ENCODE assay signal across 8 mouse cellular contexts in the genomic region with DNA sequence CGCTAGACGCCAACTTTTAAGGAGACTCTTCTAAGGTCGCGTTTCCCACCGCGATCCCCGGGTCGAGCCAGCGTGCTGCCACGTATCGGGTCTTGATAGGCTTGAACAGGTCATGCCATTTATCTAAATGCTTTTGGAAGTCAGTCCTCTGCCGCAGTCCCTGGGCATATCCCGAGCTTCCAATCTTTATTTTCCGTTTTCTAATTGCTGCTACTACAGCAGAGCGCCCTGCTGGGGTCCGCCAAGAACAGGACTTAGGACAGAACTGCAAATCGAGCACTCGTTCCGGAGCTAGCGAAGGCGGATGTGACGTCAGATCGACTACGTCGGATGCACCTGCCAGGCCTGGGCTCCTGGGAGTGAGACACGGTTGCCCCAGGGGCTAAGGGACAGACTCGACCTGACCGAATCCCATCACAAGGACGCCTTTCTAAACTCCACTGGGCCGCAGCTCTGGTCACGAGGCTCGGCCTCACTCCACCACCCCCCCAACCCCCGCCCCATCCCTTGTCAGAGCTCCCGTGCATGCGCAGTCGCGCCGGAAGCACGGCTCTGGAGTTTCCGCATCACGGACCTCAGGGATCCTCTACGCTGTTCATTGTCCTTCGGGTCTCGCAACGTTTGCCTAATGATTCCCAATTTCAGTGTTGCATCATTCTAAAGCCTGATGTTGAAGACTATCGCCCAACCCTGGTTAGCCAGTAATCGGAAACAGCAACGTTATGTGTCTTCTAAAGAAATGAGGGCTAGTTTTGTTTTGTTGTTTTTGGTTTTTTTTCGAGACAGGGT. TPM values are rescaled to one million over a fixed set of nuclear protein-coding genes. Genes with fewer than 3 reads are reported as not detected.
DNase-seq lines count a peak whose midpoint lies in the region; ATAC-seq and TF ChIP-seq lines count a peak whose summit lies in the region.

No protein-coding gene starts in this region.

- TF ChIP-seq EP300 in MEL (IDR thresholded peaks at IDR 0.05; ENCODE audit: low read depth in 1 of 2, low read length in 2 of 2): peak in 1 of 2 experiments; percentile 18; a peak in 2 of 4 replicates

- peak overlapping the region; percentile 82 for H3K9ac ChIP-seq in MEL (ENCODE audit: control insufficient read depth, low read depth, low read length, poor library complexity, severe bottlenecking)
- peak overlapping the region; percentile 81 for H3K9ac ChIP-seq in forebrain, postnatal 0 days
- peak overlapping the region; percentile 77 for H3K9ac ChIP-seq in lung, embryonic 16.5 days (ENCODE audit: low read length)

- H3K27ac ChIP-seq in MEL (ENCODE audit: control insufficient read depth, low read depth, low read length): peak overlapping the region; percentile 94
- H3K27ac ChIP-seq in cerebellum, adult 2 months (ENCODE audit: insufficient read depth, low read length): peak overlapping the region; percentile 81
- peak overlapping the region; percentile 99 for H3K27ac ChIP-seq in forebrain, postnatal 0 days (ENCODE audit: low read depth, low read length)
- peak overlapping the region; percentile 95 for H3K27ac ChIP-seq in lung, embryonic 16.5 days (ENCODE audit: low read length)

- WGBS in cerebellum, adult 2 months: under 1% methylated on average over 49 of the region's 49 CpGs
- 1% methylated on average over 49 of the region's 49 CpGs for WGBS in forebrain, postnatal 0 days
- 2% methylated on average over 44 of the region's 49 CpGs for WGBS in lung, embryonic 16.5 days

- no peaks in the 10 kb centered on the region for H3K9me3 ChIP-seq in MEL (replicated peaks; ENCODE audit: insufficient read depth, low read length)
- no peaks in the 10 kb centered on the region for H3K9me3 ChIP-seq in forebrain, postnatal 0 days (ENCODE audit: low read length)
- H3K9me3 ChIP-seq in lung, embryonic 16.5 days (ENCODE audit: control insufficient read depth, low read length): no peaks in the 10 kb centered on the region

- TF ChIP-seq RAD21 in MEL (IDR thresholded peaks at IDR 0.05; ENCODE audit: low read depth, low read length): no peak

- peak; percentile 99 for DNase-seq in MEL (ENCODE audit: low read depth, low spot score)
- peak; percentile 94 to 96 for DNase-seq in cerebellum, adult 2 months
- DNase-seq in forebrain, postnatal 0 days: peak; percentile 97
- DNase-seq in heart, postnatal 4 days: peak; percentile 91
- peak; percentile 93 for DNase-seq in layer of hippocampus, adult 9-10 months (ENCODE audit: low spot score)
- DNase-seq in ovary, postnatal 10 days (ENCODE audit: low spot score): peak; percentile 81
- DNase-seq in thymus, postnatal 10 days (ENCODE audit: low spot score in 2 of 2): peak; percentile 81 to 85

- TF ChIP-seq POLR2A in MEL (IDR thresholded peaks at IDR 0.05; ENCODE audit: control insufficient read depth in 1 of 2, insufficient read depth in 1 of 2, low read depth in 1 of 2, low read length in 2 of 2, poor library complexity in 1 of 2): peak; percentile 89 to 96
- peak; percentile 94; the same call in 1 of the 2 replicates for TF ChIP-seq POLR2A in cerebellum, adult 2 months (IDR thresholded peaks at IDR 0.05; ENCODE audit: borderline replicate concordance, insufficient read depth, low read length)

- TF ChIP-seq CTCF in MEL (IDR thresholded peaks at IDR 0.05 in 2 of 3, conservative IDR thresholded peaks at IDR 0.05 in 1 of 3; ENCODE audit: control insufficient read depth in 1 of 3, insufficient read depth in 1 of 3, low read depth in 2 of 3, low read length in 3 of 3, poor library complexity in 1 of 3, severe bottlenecking in 1 of 3): 0 out of 6 replicates have a peak, but pooled peaks of 1 of the 3 experiments have one; percentile 0
- TF ChIP-seq CTCF in cerebellum, adult 2 months (IDR thresholded peaks at IDR 0.05; ENCODE audit: borderline replicate concordance, insufficient read depth, low read depth, low read length): no peak
- no peak for TF ChIP-seq CTCF in forebrain, postnatal 0 days (IDR thresholded peaks at IDR 0.05; ENCODE audit: low read depth)

- peak overlapping the region; percentile 72 to 76 for H3K4me3 ChIP-seq in MEL (ENCODE audit: control insufficient read depth in 1 of 2, insufficient read depth in 1 of 2, low read depth in 2 of 2, low read length in 2 of 2)
- peak overlapping the region; percentile 71 for H3K4me3 ChIP-seq in cerebellum, adult 2 months (replicated peaks; ENCODE audit: insufficient read depth, low read depth, low read length)
- peak overlapping the region; percentile 58 for H3K4me3 ChIP-seq in forebrain, postnatal 0 days (ENCODE audit: low read depth, low read length)
- peak overlapping the region; percentile 59 for H3K4me3 ChIP-seq in lung, embryonic 16.5 days (ENCODE audit: low read length)

- peaks cover 0 to 24% of the 10 kb centered on the region in 2 experiments; a peak in 2 of 4 replicates for H3K4me1 ChIP-seq in MEL (ENCODE audit: control insufficient read depth in 1 of 2, insufficient read depth in 2 of 2, low read length in 2 of 2)
- no peaks in the 10 kb centered on the region for H3K4me1 ChIP-seq in cerebellum, adult 2 months (ENCODE audit: control insufficient read depth, insufficient read depth, low read length)
- no peaks in the 10 kb centered on the region for H3K4me1 ChIP-seq in forebrain, postnatal 0 days (ENCODE audit: insufficient read depth)
- no peaks in the 10 kb centered on the region for H3K4me1 ChIP-seq in lung, embryonic 16.5 days (replicated peaks; ENCODE audit: control insufficient read depth, insufficient read depth, low read length)

- H3K4me2 ChIP-seq in forebrain, postnatal 0 days (ENCODE audit: low read depth): peak overlapping the region; percentile 63
- peak overlapping the region; percentile 66 for H3K4me2 ChIP-seq in lung, embryonic 16.5 days (ENCODE audit: low read depth, low read length)

- H3K79me2 ChIP-seq in MEL (ENCODE audit: control insufficient read depth, insufficient read depth, low read length, poor library complexity): peaks cover 2% of the 10 kb centered on the region; the same call in 1 of the 2 replicates

- H3K27me3 ChIP-seq in MEL (ENCODE audit: control insufficient read depth in 1 of 2, insufficient read depth in 2 of 2, low read length in 2 of 2): no peaks in the 10 kb centered on the region
- H3K27me3 ChIP-seq in cerebellum, adult 2 months (ENCODE audit: control insufficient read depth, insufficient read depth, low read length): no peaks in the 10 kb centered on the region
- no peaks in the 10 kb centered on the region for H3K27me3 ChIP-seq in forebrain, postnatal 0 days (ENCODE audit: insufficient read depth, low read length)
- no peaks in the 10 kb centered on the region for H3K27me3 ChIP-seq in lung, embryonic 16.5 days (ENCODE audit: control insufficient read depth, insufficient read depth, low read depth, low read length)

- peaks cover 3 to 18% of the 10 kb centered on the region in 2 experiments for H3K36me3 ChIP-seq in MEL (ENCODE audit: control insufficient read depth in 1 of 2, insufficient read depth in 2 of 2, low read length in 2 of 2)
- 0 out of 2 replicates have a peak, but pooled peaks cover under 1% of the 10 kb centered on the region for H3K36me3 ChIP-seq in forebrain, postnatal 0 days (ENCODE audit: insufficient read depth)
- peaks cover 6% of the 10 kb centered on the region for H3K36me3 ChIP-seq in lung, embryonic 16.5 days (ENCODE audit: control insufficient read depth, insufficient read depth, low read length)

- peak; percentile 97 for ATAC-seq in forebrain, postnatal 0 days
- ATAC-seq in lung, embryonic 16.5 days (ENCODE audit: low read depth): peak; percentile 95

RNA-seq across cellular contexts. Expression of gene Anp32e, which starts 21.9 kb away (rescaled TPM):
- total RNA-seq in MEL (2012; rRNA removed): 159 and 197 TPM in 2 replicates
- polyA plus RNA-seq in MEL (2012; ENCODE audit: insufficient read depth in 1 of 2, insufficient read length in 2 of 2, low read depth in 1 of 2, low replicate concordance in 2 of 2, missing spikeins in 1 of 2): 100 to 1,000 TPM; 412 to 748 TPM
- polyA plus RNA-seq in cerebellum, adult 2 months (2012; rRNA removed): 65.1 and 70.4 TPM in 2 replicates
- total RNA-seq in forebrain, postnatal 0 days (2014; rRNA removed): 27.5 and 34.4 TPM in 2 replicates
- polyA plus RNA-seq in forebrain, postnatal 0 days (2015; fragmentation: Nextera tagmentation; extraction: Ambion mirVana): 84.1 and 109 TPM in 2 replicates
- 100 to 1,000 TPM; 172 to 180 TPM for total RNA-seq in heart, postnatal 4 days (2021)
- 193 and 230 TPM in 2 replicates for polyA plus RNA-seq in lung, embryonic 16.5 days (2015; fragmentation: Nextera tagmentation; extraction: Ambion mirVana)

RNA-seq across cellular contexts. Expression of gene Plekho1, which starts 44.8 kb away (rescaled TPM):
- total RNA-seq in MEL (2012; rRNA removed): 4.2 and 6.4 TPM in 2 replicates
- polyA plus RNA-seq in MEL (2012; ENCODE audit: insufficient read depth in 1 of 2, insufficient read length in 2 of 2, low read depth in 1 of 2, low replicate concordance in 2 of 2, missing spikeins in 1 of 2): 10 to 100 TPM in 1 of 2 experiments, not detected in 1; 19.2 TPM
- polyA plus RNA-seq in cerebellum, adult 2 months (2012; rRNA removed): 155 and 160 TPM in 2 replicates
- total RNA-seq in forebrain, postnatal 0 days (2014; rRNA removed): 93.5 and 135 TPM in 2 replicates
- 51.8 and 60.1 TPM in 2 replicates for polyA plus RNA-seq in forebrain, postnatal 0 days (2015; fragmentation: Nextera tagmentation; extraction: Ambion mirVana)
- total RNA-seq in heart, postnatal 4 days (2021): 100 to 1,000 TPM; 141 to 164 TPM
- polyA plus RNA-seq in lung, embryonic 16.5 days (2015; fragmentation: Nextera tagmentation; extraction: Ambion mirVana): 24.0 and 25.3 TPM in 2 replicates

RNA-seq across cellular contexts. Expression of gene Car14, which starts 46.5 kb away (rescaled TPM):
- total RNA-seq in MEL (2012; rRNA removed): 0.15 TPM in 1 of 2 replicates, not detected in the other
- under 1 TPM in 1 of 2 experiments, not detected in 1; 0.38 TPM for polyA plus RNA-seq in MEL (2012; ENCODE audit: insufficient read depth in 1 of 2, insufficient read length in 2 of 2, low read depth in 1 of 2, low replicate concordance in 2 of 2, missing spikeins in 1 of 2)
- 49.8 and 63.2 TPM in 2 replicates for polyA plus RNA-seq in cerebellum, adult 2 months (2012; rRNA removed)
- total RNA-seq in forebrain, postnatal 0 days (2014; rRNA removed): 5.0 and 9.4 TPM in 2 replicates
- polyA plus RNA-seq in forebrain, postnatal 0 days (2015; fragmentation: Nextera tagmentation; extraction: Ambion mirVana): 11.2 and 12.8 TPM in 2 replicates
- 10 to 100 TPM; 87.3 to 91.0 TPM for total RNA-seq in heart, postnatal 4 days (2021)
- 9.2 and 13.0 TPM in 2 replicates for polyA plus RNA-seq in lung, embryonic 16.5 days (2015; fragmentation: Nextera tagmentation; extraction: Ambion mirVana)

RNA-seq across cellular contexts. Expression of gene Aph1a, which starts 57.2 kb away (rescaled TPM):
- total RNA-seq in MEL (2012; rRNA removed): 110 and 127 TPM in 2 replicates
- 100 to 1,000 TPM in 1 of 2 experiments, not detected in 1; 170 TPM for polyA plus RNA-seq in MEL (2012; ENCODE audit: insufficient read depth in 1 of 2, insufficient read length in 2 of 2, low read depth in 1 of 2, low replicate concordance in 2 of 2, missing spikeins in 1 of 2)
- 78.1 and 80.3 TPM in 2 replicates for polyA plus RNA-seq in cerebellum, adult 2 months (2012; rRNA removed)
- 59.3 and 77.2 TPM in 2 replicates for total RNA-seq in forebrain, postnatal 0 days (2014; rRNA removed)
- polyA plus RNA-seq in forebrain, postnatal 0 days (2015; fragmentation: Nextera tagmentation; extraction: Ambion mirVana): 44.3 and 46.0 TPM in 2 replicates
- total RNA-seq in heart, postnatal 4 days (2021): 100 to 1,000 TPM; 150 to 162 TPM
- 39.1 and 39.4 TPM in 2 replicates for polyA plus RNA-seq in lung, embryonic 16.5 days (2015; fragmentation: Nextera tagmentation; extraction: Ambion mirVana)

RNA-seq across cellular contexts. Expression of gene BC028528, which starts 59.2 kb away (rescaled TPM):
- 7.4 and 12.2 TPM in 2 replicates for total RNA-seq in MEL (2012; rRNA removed)
- 10 to 100 TPM in 1 of 2 experiments, not detected in 1; 13.6 TPM for polyA plus RNA-seq in MEL (2012; ENCODE audit: insufficient read depth in 1 of 2, insufficient read length in 2 of 2, low read depth in 1 of 2, low replicate concordance in 2 of 2, missing spikeins in 1 of 2)
- 9.0 and 9.3 TPM in 2 replicates for polyA plus RNA-seq in cerebellum, adult 2 months (2012; rRNA removed)
- total RNA-seq in forebrain, postnatal 0 days (2014; rRNA removed): 5.7 and 9.9 TPM in 2 replicates
- 14.9 and 18.4 TPM in 2 replicates for polyA plus RNA-seq in forebrain, postnatal 0 days (2015; fragmentation: Nextera tagmentation; extraction: Ambion mirVana)
- 10 to 100 TPM; 19.6 to 25.3 TPM for total RNA-seq in heart, postnatal 4 days (2021)
- polyA plus RNA-seq in lung, embryonic 16.5 days (2015; fragmentation: Nextera tagmentation; extraction: Ambion mirVana): 81.5 and 85.5 TPM in 2 replicates

Comparison
In these comparisons a context has a peak if more than half of its experiments do, and no peak if none do; other contexts are left out.
1. Peak in every context shown above with its lines: DNase-seq, ATAC-seq, H3K4me3 ChIP-seq and H3K27ac ChIP-seq.